Mouse (Mus musculus) mesoderm, embryonic 11.5 days (tissue): ENCODE measurements around the gene Wdfy2.
A peak's percentile ranks its signal among the peaks of the same experiment; 100 is the strongest.
"Not testable (repeated sequence)": the region's sequence is repeated elsewhere in the genome, so short reads cannot be mapped to it uniquely, and the experiment has no call there.

Source experiments
- DNase-seq: peaks from one replicate; pipeline ENCODE4 v3.0.0-alpha.2; 2012; ENCODE audit warnings: low read depth, low spot score

Wdfy2 gene

GRCm38 (mm10) chr14:62878634-62879430, 41.4 kb downstream of the Wdfy2 start:
- no peak for DNase-seq

GRCm38 (mm10) chr14:62879497-62879896, 42.0 kb downstream of the Wdfy2 start:
- peak; percentile 77 for DNase-seq

- DNase-seq: peak; percentile 82
Measured at GRCm38 (mm10) chr14:62880084-62880851, 42.8 kb downstream of the Wdfy2 start.

- DNase-seq: no peak
Measured at GRCm38 (mm10) chr14:62882061-62882614, 44.7 kb downstream of the Wdfy2 start.

DNA sequence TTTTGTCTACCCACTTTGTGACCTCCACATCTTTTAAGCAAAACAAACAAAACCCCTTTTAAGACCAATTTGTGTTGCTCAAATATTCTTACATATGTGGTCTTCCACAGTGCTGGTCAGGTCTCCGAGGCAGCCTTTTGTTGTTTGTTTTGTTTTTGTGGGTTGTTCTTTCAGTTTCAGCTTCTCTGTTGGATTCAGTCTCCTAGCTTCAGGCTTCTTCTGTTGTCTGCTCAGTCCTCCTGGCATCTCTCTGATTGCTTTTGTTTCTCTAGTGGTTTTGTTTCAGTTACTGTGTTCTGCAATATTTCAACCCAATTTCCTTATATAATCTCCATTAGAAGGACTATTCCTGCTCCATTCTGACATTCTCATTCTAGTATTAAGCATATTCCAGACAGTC, 46.1 kb downstream of the Wdfy2 start:
- DNase-seq: no peak

DNA sequence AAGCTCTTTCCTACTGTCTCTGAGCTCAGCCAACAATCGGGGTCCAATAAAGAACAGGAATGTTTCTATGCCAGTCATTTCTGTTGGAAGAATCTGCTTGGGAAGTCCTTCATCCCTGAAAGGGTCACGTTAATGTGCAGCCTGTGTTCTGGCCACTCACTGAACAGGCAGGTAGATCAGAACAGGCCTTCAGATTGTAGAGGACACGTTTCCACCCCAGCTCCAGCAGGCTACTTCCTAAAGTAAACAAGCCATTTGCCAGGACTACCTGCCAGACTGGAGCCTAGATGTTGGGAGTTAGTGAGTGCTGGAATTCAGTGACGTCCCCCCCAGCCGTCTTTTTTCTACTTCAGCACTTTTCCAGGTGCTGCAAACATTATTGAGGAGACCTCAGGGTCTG, 46.7 kb downstream of the Wdfy2 start:
- no peak for DNase-seq

- no peak for DNase-seq
Measured at GRCm38 (mm10) chr14:62884639-62885038, 47.2 kb downstream of the Wdfy2 start.

DNA sequence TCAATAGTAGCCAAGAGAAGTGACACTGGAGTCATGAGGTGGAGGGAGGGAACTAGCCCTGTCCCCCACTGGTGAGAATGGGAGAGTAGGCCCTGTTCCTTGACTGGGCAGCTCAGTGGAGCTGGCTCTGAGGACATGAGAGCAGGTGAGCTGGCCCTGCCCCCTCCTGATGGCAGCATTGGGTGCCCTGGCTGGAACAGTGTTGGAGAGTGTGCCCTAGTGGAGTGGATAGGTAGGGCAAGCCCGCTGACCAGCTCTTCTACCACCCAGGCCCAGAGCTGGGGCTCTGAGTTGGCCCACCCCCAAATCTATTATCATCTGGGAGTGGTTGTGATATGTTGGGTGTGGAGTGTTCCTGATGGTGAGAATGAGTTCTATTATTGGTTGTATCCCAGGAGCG, 47.7 kb downstream of the Wdfy2 start:
- no peak for DNase-seq

- no peak for DNase-seq
Measured at GRCm38 (mm10) chr14:62891401-62891800, 53.9 kb downstream of the Wdfy2 start.

DNA sequence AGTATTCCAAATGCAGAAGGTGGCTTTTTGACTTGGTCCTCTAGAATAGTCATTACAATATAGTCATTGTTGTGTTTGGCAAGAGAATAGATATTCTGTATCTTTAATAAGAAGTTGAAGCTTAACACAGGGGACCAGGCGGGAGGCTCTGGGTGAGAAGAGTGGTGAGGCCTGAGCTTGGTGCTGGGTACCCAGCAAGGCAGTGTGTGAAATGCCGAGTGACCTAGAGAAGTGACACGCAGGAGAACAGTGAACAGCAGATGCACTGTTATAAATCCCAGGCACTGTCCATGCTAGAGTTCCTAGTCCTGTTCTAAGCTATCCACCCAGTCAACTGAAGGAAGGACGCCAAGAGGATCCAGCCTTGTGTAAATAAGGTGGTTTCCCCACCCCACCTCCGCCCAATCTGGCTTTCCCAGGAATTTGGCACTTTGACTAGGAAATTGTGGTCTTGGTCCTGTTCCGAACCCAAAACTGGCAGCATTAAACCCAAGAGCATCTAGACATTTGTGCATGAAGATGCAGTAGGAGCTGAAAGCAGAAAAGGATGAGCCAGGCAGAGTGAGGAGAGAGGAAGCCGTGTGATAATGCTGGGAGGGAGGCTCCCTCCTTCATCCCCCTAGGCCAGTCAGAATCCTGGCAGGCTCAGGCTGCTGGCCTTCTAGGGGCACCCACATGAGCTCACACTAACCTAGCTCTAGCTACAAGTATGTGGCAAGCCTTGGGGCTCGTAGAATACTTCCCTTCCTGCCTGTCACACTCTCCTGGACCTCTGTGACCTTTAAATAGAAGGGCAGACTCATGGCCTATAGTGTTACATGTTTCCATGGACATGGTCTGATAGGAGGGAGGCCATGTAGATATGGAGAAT, 55.5 kb downstream of the Wdfy2 start:
- DNase-seq: no peak

- not testable (repeated sequence) for DNase-seq
Measured at GRCm38 (mm10) chr14:62893642-62894180, 56.2 kb downstream of the Wdfy2 start.

DNA sequence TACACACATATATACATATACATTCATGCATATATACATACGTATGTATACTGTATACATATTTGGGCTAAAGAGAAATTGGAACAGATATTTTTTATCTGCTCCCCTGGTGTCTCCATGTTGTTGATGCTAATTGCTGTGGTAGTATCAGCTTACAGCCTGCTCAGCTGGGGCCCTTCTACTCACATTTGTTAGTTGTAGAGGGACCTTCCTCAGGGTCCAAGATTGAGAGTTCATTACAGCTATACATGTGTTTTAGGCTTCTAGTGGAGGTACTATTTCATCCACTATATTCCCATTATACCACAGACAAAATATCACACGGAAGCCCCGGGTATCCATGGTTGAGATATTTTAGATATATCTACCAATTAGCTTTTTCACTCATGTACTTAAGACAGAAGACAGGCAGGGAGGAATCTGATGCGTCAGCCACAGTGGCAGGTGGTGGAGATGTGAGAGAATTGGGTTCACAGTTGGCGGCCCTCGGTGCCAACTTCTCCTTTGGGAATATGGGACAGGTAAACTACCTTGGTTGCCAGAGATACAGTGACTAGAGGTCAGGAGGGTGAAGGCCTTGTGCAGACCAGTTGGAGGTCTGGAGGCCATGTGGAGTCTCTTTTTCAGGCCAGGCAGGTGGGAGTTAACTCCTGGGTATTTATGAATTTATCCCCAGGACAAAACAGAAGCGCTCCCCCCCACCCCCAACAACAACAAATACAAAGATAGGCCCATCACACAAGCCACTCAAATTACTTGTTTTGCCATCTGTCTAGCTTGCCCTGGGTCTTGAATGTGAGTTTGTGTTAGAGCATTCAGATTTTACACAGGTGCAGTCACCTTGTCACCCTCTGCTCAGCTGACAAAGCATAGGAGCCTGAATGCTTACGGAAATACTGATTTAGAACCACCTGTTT, 57.7 kb downstream of the Wdfy2 start:
- no peak for DNase-seq

GRCm38 (mm10) chr14:62898061-62898460, 60.6 kb downstream of the Wdfy2 start:
- no peak for DNase-seq

GRCm38 (mm10) chr14:62907888-62908287, 70.4 kb downstream of the Wdfy2 start:
- DNase-seq: no peak

GRCm38 (mm10) chr14:62908550-62908949, 71.1 kb downstream of the Wdfy2 start:
- no peak for DNase-seq

- no peak for DNase-seq
Measured at GRCm38 (mm10) chr14:62910859-62911258, 73.4 kb downstream of the Wdfy2 start.

GRCm38 (mm10) chr14:62915146-62915685, 77.7 kb downstream of the Wdfy2 start:
- DNase-seq: no peak

DNA sequence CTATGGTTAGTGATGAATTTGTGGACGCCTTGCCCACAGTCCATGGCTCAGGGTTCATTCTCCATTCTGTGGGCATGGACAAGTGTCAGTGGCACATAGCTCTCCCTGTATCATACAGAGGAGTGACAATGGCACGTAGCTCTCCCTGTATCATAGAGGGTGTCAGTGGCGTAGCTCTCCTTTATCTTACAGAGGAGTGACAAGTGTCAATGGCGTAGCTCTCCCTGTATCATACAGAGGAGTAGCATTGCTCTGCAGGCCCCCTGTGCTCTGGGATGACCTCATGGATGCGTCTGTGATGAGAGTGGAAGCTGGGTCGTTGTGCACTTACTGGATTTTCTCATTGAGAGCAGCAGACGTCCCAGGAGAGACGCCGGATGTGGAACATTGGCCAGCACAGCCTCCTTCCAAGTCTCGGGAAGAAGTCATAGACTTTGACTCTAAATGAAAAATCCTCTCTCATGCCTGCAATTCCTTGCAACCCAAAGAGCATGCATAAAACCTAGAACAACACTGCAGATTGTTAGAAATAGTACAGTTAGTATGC, 79.1 kb downstream of the Wdfy2 start:
- DNase-seq: no peak

DNA sequence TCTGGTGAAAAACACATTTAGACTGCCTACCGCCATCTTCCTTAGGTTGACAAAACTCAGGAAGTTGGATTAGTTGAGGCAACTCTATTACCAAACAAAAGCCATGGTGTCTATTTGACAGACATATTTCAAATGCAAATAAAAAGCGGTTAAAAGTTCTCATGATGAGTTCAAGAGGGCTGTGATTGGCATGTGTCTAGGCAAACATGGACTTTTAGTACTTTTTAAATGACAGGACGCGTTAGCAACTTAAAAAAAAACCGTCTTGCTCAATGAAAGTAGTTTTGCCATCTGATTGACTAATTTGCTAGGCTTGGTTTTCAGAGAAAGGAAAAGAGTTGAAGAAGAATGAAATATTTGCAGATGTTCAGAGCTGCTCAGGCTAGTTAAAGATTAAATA, 83.9 kb downstream of the Wdfy2 start:
- no peak for DNase-seq

DNA sequence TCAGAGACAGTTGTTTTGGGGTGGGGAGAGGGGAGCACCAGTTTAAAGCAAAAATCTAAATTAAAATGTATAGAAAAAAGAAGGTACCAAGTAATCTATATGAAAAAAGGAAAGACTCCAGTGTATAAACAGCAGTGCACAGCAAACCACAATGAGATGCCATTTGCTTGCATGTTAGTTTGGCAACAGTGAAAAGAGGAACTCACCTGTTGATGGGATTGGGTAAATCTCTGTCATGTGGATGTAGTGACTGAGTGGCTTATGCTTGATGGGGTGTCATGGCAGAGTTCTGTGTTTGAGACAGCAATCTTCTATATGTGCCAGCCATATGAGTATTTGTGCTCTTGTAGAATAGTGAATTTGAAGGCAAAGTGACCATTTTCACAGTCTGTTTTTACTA, 85.2 kb downstream of the Wdfy2 start:
- DNase-seq: no peak
